Mouse (Mus musculus): ENCODE data around the gene Olfr218. TPM values are rescaled to one million over a fixed set of nuclear protein-coding genes. Genes with fewer than 3 reads are reported as not detected.
"Not testable (repeated sequence)": the region's sequence is repeated elsewhere in the genome, so short reads cannot be mapped to it uniquely, and the experiment has no call there.

The Olfr218 gene
- not detected in 2 replicates for polyA plus RNA-seq (2016; fragmentation: Nextera tagmentation; extraction: Ambion mirVana)

DNA sequence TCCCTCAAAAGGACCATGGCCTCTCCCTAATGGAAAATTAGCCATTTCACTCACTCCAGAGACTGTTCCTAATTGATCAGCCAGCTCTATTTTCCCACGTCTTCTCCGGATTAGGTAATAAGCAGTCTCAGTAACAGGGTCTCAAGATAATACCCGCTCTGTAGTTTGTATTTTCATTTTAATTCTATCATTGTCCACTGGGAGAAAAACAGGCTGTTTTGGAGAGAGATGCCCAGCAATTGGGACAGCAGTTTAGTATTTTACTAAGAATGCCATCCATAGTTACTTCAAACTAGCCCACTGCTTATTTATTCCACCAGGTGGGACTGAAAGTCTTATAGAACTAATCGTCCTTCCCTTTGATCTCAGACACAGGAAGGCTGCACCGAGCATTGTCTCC, at the start of gene Olfr218:
Gene Olfr218, plus strand, starts transcription at position 301 of the 400 bp plus-strand sequence.
- H3K27ac ChIP-seq, result no peak within 1 kb of the TSS
- H3K4me1 ChIP-seq, result no peaks in the 10 kb centered on the region
- no peaks in the 10 kb centered on the region for H3K9me3 ChIP-seq
- no peak within 1 kb of the TSS for H3K4me2 ChIP-seq
- H3K27me3 ChIP-seq, result no peaks in the 10 kb centered on the region
- no peak within 1 kb of the TSS for H3K4me3 ChIP-seq (replicated peaks)
- H3K9ac ChIP-seq, result no peak within 1 kb of the TSS
- 64% methylated on average over 5 of the region's 5 CpGs for WGBS
- H3K36me3 ChIP-seq (replicated peaks), result no peaks in the 10 kb centered on the region
- no peak for ATAC-seq (ENCODE audit: low FRiP score)

DNA sequence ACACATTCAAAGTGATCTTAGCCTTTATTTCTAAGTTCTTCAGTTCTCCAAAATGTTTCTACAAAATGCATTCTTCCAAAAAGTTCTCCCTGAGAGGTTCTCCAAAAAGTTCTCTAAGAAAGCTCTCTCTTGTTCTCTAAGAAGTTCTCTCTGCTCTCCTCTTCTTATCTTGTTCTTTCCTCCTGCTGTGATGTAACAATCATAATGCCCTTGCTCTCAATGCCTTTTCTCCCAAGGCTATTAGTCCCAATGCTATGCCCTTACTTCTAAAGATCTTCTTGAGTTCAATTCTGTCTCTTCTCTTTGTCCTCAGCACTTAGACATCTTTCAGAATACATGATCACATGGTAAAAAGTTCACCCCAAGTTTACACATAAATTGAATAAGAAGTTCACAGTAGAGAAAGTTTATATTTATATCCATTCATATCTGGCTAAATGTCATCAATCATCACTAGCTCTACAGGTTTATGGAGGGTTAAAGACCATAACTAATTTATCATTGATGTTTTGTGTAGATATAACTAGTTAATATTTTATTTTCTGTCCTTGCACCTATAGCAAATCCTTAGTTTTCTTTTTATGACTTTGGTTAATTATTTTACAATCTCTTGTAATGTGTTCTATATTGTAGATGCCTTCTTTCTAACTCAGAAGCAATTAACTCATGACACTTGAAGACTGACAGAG, 23.3 kb upstream of the Olfr218 start:
- H3K9me3 ChIP-seq, result no peaks in the 10 kb centered on the region
- no peak for ATAC-seq (ENCODE audit: low FRiP score)
- H3K4me3 ChIP-seq (replicated peaks), result no peak overlapping the region
- no peaks in the 10 kb centered on the region for H3K27me3 ChIP-seq
- no peaks in the 10 kb centered on the region for H3K4me1 ChIP-seq
- H3K27ac ChIP-seq, result no peak overlapping the region
- no peak overlapping the region for H3K4me2 ChIP-seq
- no peaks in the 10 kb centered on the region for H3K36me3 ChIP-seq (replicated peaks)
- H3K9ac ChIP-seq, result no peak overlapping the region

DNA sequence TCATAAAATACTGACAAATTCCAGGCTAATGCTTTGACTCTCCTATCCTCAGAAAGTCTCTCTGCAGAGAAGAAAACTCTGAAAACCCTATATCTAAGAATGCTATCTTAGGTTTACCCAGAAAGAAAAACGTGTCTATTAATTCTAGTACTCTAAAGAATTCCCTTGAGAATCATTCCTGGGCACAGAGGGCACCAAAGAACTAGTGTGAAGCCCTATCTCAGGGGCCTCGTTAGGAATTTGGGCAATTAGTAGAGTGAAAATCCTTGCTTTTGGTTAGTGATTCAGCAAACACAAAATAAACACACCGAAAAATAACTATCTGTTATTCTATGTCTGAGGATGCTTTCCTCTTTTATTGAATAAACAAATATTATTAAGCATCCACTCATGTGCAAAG, 7.1 kb upstream of the Olfr218 start, which contains the start of gene Olfr1406:
Gene Olfr1406, minus strand, starts transcription at position 101 of the 400 bp plus-strand sequence.
- Histone ChIP-seq H3K27ac (no peak within 1 kb of the TSS), H3K9ac (no peak within 1 kb of the TSS), H3K27me3 (no peaks in the 10 kb centered on the region), H3K4me2 (no peak within 1 kb of the TSS), H3K4me3 (replicated peaks) (no peak within 1 kb of the TSS), H3K4me1 (no peaks in the 10 kb centered on the region), H3K36me3 (replicated peaks) (no peaks in the 10 kb centered on the region), H3K9me3 (no peaks in the 10 kb centered on the region)
- no peak for ATAC-seq (ENCODE audit: low FRiP score)
- 64% methylated on average over 3 of the region's 3 CpGs for WGBS

DNA sequence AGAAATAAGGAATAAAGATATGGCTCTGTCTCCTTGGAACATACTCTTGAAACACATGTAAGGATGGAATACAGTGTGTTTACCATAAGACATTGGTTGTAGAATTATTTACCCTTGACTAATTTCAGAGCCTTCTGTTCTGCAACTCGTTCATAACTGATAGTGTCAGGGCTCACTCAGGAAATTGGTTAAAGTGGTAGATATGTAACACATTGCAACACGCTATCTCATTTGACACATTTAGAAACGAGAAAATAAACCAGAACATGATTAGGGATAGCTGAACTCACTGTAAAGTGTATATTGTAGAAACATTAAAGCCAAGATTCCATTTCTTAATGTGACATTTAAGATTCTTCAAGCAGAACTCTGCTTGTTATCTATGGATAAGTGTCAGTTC, 5.5 kb upstream of the Olfr218 start:
- Histone ChIP-seq H3K36me3 (replicated peaks) (no peaks in the 10 kb centered on the region), H3K9me3 (no peaks in the 10 kb centered on the region), H3K27ac (no peak overlapping the region), H3K4me2 (no peak overlapping the region), H3K4me1 (no peaks in the 10 kb centered on the region), H3K4me3 (replicated peaks) (no peak overlapping the region), H3K27me3 (no peaks in the 10 kb centered on the region), H3K9ac (no peak overlapping the region)
- 83% methylated on average over 3 of the region's 3 CpGs for WGBS
- no peak for ATAC-seq (ENCODE audit: low FRiP score)

DNA sequence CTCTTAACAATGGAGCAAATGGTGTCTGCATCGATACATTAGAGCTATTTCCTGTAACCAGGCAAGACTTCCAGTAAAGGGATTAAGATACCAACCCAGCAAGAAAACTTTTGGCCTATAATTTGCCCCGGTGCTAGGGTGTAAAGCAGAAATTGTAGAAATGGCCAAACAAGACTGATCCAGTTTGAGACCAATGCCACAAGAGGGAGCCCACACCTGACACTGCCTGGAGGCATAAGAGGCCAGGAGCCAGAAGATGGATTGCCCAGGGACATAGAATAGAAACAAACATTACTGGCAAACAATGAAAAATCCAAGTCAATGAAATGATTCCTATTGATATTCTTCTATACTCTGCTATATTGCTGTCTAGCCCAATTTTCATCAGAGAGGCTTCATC, 1.2 kb upstream of the Olfr218 start:
- H3K4me3 ChIP-seq (replicated peaks), result no peak overlapping the region
- no peaks in the 10 kb centered on the region for H3K9me3 ChIP-seq
- H3K9ac ChIP-seq, result no peak overlapping the region
- no peaks in the 10 kb centered on the region for H3K36me3 ChIP-seq (replicated peaks)
- H3K4me1 ChIP-seq, result no peaks in the 10 kb centered on the region
- 87% methylated on average over 2 of the region's 2 CpGs for WGBS
- no peak overlapping the region for H3K4me2 ChIP-seq
- no peaks in the 10 kb centered on the region for H3K27me3 ChIP-seq
- no peak overlapping the region for H3K27ac ChIP-seq
- no peak for ATAC-seq (ENCODE audit: low FRiP score)

DNA sequence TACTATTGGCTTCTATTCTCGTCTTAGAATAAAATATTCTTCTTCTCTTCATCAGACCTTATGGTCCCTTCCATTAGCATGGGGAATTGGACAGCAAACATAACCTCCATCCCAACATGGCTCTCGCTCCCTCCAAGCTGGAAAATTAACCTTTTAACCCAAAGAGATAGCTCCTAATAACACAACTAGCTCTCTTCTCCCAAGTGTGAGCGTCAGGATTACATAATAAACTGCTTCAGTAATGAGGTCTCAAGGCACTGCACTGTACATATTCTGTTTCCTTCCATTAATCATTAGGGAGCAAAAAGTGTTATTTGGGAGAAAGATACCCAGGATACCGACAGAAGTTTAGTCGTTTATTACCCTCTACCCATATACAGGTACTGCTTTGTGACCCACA, 14.5 kb downstream of the Olfr218 start, which contains the start of gene Olfr1404:
Gene Olfr1404, plus strand, starts transcription at position 301 of the 400 bp plus-strand sequence.
- WGBS, result 90% methylated on average over 5 of the region's 5 CpGs
- Histone ChIP-seq H3K9ac (no peak within 1 kb of the TSS), H3K4me2 (no peak within 1 kb of the TSS), H3K27ac (no peak within 1 kb of the TSS), H3K27me3 (no peaks in the 10 kb centered on the region), H3K36me3 (replicated peaks) (no peaks in the 10 kb centered on the region), H3K4me1 (no peaks in the 10 kb centered on the region), H3K4me3 (replicated peaks) (no peak within 1 kb of the TSS), H3K9me3 (no peaks in the 10 kb centered on the region)
- ATAC-seq (ENCODE audit: low FRiP score), result no peak

DNA sequence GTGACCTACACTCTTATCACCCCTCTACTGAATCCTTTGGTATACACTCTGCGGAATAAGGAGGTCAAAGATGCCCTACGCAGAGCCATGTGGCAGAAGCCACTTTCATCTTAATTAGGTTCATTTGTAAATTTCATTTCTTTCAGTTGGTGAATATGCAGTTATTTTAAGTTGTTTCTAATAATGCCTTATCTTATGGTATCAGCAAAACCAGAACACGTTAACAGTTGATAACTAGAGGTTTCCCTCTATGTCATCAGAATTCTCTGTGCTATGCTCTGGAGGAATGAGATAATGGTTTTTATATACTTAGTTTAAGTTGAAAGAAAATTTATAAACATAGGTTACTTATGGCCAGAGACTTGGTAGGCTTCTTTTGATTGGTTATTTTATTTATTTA, 18.9 kb downstream of the Olfr218 start:
- ATAC-seq (ENCODE audit: low FRiP score), result no peak
- H3K4me1 ChIP-seq, result no peaks in the 10 kb centered on the region
- no peak overlapping the region for H3K27ac ChIP-seq
- H3K4me2 ChIP-seq, result no peak overlapping the region
- H3K9ac ChIP-seq, result no peak overlapping the region
- no peak overlapping the region for H3K4me3 ChIP-seq (replicated peaks)
- no peaks in the 10 kb centered on the region for H3K27me3 ChIP-seq
- H3K36me3 ChIP-seq (replicated peaks), result no peaks in the 10 kb centered on the region
- no peaks in the 10 kb centered on the region for H3K9me3 ChIP-seq
- 91% methylated on average over 3 of the region's 3 CpGs for WGBS

DNA sequence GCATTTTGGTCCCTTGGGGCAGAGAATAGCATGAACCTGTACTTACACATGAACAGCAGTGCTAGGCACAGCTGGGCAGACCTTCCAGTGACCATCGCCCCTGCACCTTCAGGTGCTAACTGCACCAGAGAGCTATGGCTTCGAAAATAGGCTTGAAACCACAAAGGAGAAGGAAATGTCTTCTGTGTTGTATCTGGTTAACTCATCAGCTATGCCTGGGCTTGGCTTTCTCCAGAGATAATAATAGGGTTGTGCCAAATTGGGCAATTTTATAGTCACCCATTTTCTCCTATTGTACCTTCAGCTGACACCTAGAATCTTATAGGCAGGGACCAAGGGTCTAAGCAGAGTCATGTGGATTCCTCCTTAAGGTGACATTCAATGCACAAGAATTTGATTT, 29.5 kb downstream of the Olfr218 start, which contains the start of gene Fcer1a:
Gene Fcer1a, minus strand, starts transcription at position 134 of the 400 bp plus-strand sequence.
- Histone ChIP-seq H3K4me2 (no peak within 1 kb of the TSS), H3K27me3 (no peaks in the 10 kb centered on the region), H3K9me3 (no peaks in the 10 kb centered on the region), H3K9ac (no peak within 1 kb of the TSS), H3K4me3 (replicated peaks) (no peak within 1 kb of the TSS), H3K36me3 (replicated peaks) (no peaks in the 10 kb centered on the region), H3K27ac (no peak within 1 kb of the TSS), H3K4me1 (no peaks in the 10 kb centered on the region)
- 85% methylated on average over 2 of the region's 2 CpGs for WGBS
- ATAC-seq (ENCODE audit: low FRiP score), result no peak

DNA sequence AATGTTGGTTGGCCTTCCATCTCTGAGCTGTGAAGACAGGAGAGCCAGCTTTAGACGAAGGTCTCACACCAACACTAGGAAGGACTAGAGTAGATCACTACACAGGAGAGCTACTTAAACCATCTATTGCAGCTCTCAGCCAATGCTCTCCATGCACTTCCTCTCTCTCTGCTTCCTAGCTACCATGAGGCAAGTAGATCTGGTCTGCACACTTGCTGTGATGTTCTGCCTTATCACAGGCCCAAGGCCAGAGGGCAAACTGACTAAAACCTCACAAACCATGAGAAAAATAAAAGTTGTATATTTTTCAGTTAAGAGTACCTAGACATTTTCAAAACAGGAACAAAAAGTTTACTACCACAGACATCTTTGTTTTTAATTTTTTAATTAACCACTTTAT, 39.4 kb downstream of the Olfr218 start:
- H3K27me3 ChIP-seq; H3K4me2 ChIP-seq; H3K9ac ChIP-seq; H3K36me3 ChIP-seq (replicated peaks); ATAC-seq (ENCODE audit: low FRiP score); H3K4me1 ChIP-seq; H3K9me3 ChIP-seq; H3K4me3 ChIP-seq (replicated peaks); H3K27ac ChIP-seq: not testable (repeated sequence)
- 89% methylated on average over 1 of the region's 1 CpGs for WGBS

DNA sequence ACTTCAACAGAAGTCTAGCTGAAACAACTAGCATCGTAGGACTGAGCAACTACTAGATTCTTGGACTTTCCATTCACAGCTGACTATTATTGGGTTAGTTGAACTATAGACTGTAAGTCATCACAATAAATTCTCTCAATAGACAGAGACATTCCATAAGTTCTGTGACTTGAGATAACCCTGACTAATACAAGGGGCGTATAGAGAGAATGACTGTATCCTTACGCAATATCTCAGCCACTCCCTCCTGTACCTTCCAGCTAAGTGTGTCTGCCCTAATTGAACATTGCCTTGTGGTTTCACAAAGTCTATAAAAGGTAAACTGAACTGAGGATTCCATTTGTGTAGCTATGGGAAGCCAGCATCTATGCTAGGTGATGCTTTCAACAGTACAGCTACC, 52.3 kb downstream of the Olfr218 start:
- no peaks in the 10 kb centered on the region for H3K4me1 ChIP-seq
- no peaks in the 10 kb centered on the region for H3K27me3 ChIP-seq
- no peak overlapping the region for H3K9ac ChIP-seq
- no peak overlapping the region for H3K27ac ChIP-seq
- no peaks in the 10 kb centered on the region for H3K36me3 ChIP-seq (replicated peaks)
- H3K4me2 ChIP-seq, result no peak overlapping the region
- H3K4me3 ChIP-seq (replicated peaks), result no peak overlapping the region
- no peak for ATAC-seq (ENCODE audit: low FRiP score)
- 95% methylated on average over 3 of the region's 3 CpGs for WGBS
- H3K9me3 ChIP-seq, result no peaks in the 10 kb centered on the region

Other genes with a start within 250 kb of the Olfr218 start
- gene Olfr16, start 247.4 kb upstream of the Olfr218 start, polyA plus RNA-seq (2016; fragmentation: Nextera tagmentation; extraction: Ambion mirVana), result not detected in 2 replicates
- not detected in 2 replicates for gene Olfr1408, start 60.4 kb upstream of the Olfr218 start, polyA plus RNA-seq (2016; fragmentation: Nextera tagmentation; extraction: Ambion mirVana)
- not detected in 2 replicates for gene Olfr1406, start 7.2 kb upstream of the Olfr218 start, polyA plus RNA-seq (2016; fragmentation: Nextera tagmentation; extraction: Ambion mirVana)
- 0.06 TPM in 1 of 2 replicates, not detected in the other for gene Olfr1404, start 14.6 kb downstream of the Olfr218 start, polyA plus RNA-seq (2016; fragmentation: Nextera tagmentation; extraction: Ambion mirVana)
- gene Fcer1a, start 29.4 kb downstream of the Olfr218 start, polyA plus RNA-seq (2016; fragmentation: Nextera tagmentation; extraction: Ambion mirVana), result not detected in 2 replicates
- not detected in 2 replicates for gene Olfr418, start 68.2 kb downstream of the Olfr218 start, polyA plus RNA-seq (2016; fragmentation: Nextera tagmentation; extraction: Ambion mirVana)
- gene Mptx2, start 80.0 kb downstream of the Olfr218 start, polyA plus RNA-seq (2016; fragmentation: Nextera tagmentation; extraction: Ambion mirVana), result not detected in 2 replicates
- 4.4 and 5.1 TPM in 2 replicates for gene Ackr1, start 135.9 kb downstream of the Olfr218 start, polyA plus RNA-seq (2016; fragmentation: Nextera tagmentation; extraction: Ambion mirVana)
- 6.9 and 7.5 TPM in 2 replicates for gene Aim2, start 153.1 kb downstream of the Olfr218 start, polyA plus RNA-seq (2016; fragmentation: Nextera tagmentation; extraction: Ambion mirVana)
- gene Cadm3, start 169.9 kb downstream of the Olfr218 start, polyA plus RNA-seq (2016; fragmentation: Nextera tagmentation; extraction: Ambion mirVana), result 12.6 and 22.2 TPM in 2 replicates

Measured in forebrain, embryonic 12.5 days (tissue).